Mouse (Mus musculus) forebrain, embryonic 13.5 days (tissue): ENCODE measurements around the gene Tbc1d16. TPM values are rescaled to one million over a fixed set of nuclear protein-coding genes. Genes with fewer than 3 reads are reported as not detected.
"Not testable (repeated sequence)": the region's sequence is repeated elsewhere in the genome, so short reads cannot be mapped to it uniquely, and the experiment has no call there.

Experiments
- ATAC-seq: fragments of 200-750 bp; cut with Nextera tagmentation; 2 replicates; pipeline ENCODE4 v1.8.0; 2017
- H3K27ac ChIP-seq: fragments of 300-500 bp; sonication (generic); 2 replicates; pipeline ENCODE4 v1.5.1; 2015; ENCODE audit warnings: inconsistent platforms, mild to moderate bottlenecking, moderate library complexity
- H3K27me3 ChIP-seq: fragments of 300-500 bp; sonication (generic); 2 replicates; pipeline ENCODE4 v1.6.1; 2015; ENCODE audit warnings: mild to moderate bottlenecking, inconsistent platforms
- H3K36me3 ChIP-seq: fragments of 300-500 bp; sonication (generic); 2 replicates; pipeline ENCODE4 v1.6.1; 2015; ENCODE audit warnings: mild to moderate bottlenecking, inconsistent platforms; ENCODE audit not compliant: poor library complexity, severe bottlenecking
- H3K4me1 ChIP-seq: fragments of 300-500 bp; sonication (generic); 2 replicates; pipeline ENCODE4 v1.6.1; 2015; ENCODE audit warnings: inconsistent platforms
- H3K4me2 ChIP-seq: fragments of 300-500 bp; sonication (generic); 2 replicates; pipeline ENCODE4 v1.6.1; 2015; ENCODE audit warnings: inconsistent platforms, mild to moderate bottlenecking, moderate library complexity
- H3K4me3 ChIP-seq: fragments of 300-500 bp; sonication (generic); 2 replicates; pipeline ENCODE4 v1.5.1; 2015; ENCODE audit warnings: mild to moderate bottlenecking, inconsistent platforms
- H3K9ac ChIP-seq: fragments of 300-500 bp; sonication (generic); 2 replicates; pipeline ENCODE4 v1.6.1; 2015; ENCODE audit warnings: mild to moderate bottlenecking, inconsistent platforms
- H3K9me3 ChIP-seq: fragments of 300-500 bp; sonication (generic); replicated peaks from 2 replicates; pipeline ENCODE4 v1.6.1; 2016; ENCODE audit warnings: inconsistent platforms
- WGBS: fragments of 180-500 bp; shearing (Covaris S2); methylation state at CpG from one replicate; pipeline ENCODE4 v1.1.7; 2015; 5-methylcytosine and 5-hydroxymethylcytosine counted together
- polyA plus RNA-seq: library from polyadenylated mRNA; unstranded; fragments of >200 nt; fragmentation: Nextera tagmentation; extraction: Ambion mirVana; gene quantifications from 2 replicates; pipeline ENCODE4 v1.2.1, GENCODE M21; 2015

Tbc1d16 gene
- polyA plus RNA-seq, 1 experiment from 2014 or later: 45.3 TPM

DNA sequence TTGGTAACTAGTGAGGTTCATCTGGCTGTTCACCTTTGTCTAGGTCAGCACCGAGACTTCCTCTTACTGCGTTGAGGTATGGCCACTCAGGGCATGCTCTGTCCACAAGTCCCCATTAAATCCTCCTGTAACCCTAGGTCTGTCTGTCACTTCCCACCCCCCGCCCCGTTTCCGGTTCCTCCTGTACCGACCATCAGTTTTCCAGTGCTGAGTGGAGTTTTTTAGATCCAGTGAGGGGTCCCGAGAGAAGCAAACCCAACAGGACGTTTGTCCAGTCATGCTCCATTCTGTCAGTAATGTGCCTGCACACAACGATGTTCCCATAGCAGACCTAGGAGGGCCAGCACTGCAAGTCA, 29.9 kb upstream of the Tbc1d16 start:
- no peak for ATAC-seq
- Histone ChIP-seq H3K4me1 (peaks cover 7% of the 10 kb centered on the region), H3K27ac (0 out of 2 replicates have a peak overlapping the region, but pooled peaks have one; percentile 4), H3K36me3 (peaks cover 27% of the 10 kb centered on the region), H3K27me3 (no peaks in the 10 kb centered on the region), H3K4me2 (peak overlapping the region; percentile 49), H3K9me3 (no peaks in the 10 kb centered on the region), H3K9ac (no peak overlapping the region), H3K4me3 (peak overlapping the region; percentile 22)
- 72% methylated on average over 9 of the region's 9 CpGs for WGBS

- H3K4me3 ChIP-seq, H3K9ac ChIP-seq, H3K27me3 ChIP-seq, H3K27ac ChIP-seq, ATAC-seq, H3K9me3 ChIP-seq, H3K4me2 ChIP-seq: not testable (repeated sequence)
- Histone ChIP-seq H3K36me3 (peaks cover 21% of the 10 kb centered on the region), H3K4me1 (peaks cover 22% of the 10 kb centered on the region)
- 88% methylated on average over 5 of the region's 5 CpGs for WGBS
Measured at GRCm38 (mm10) chr11:119256557-119256956, 28.3 kb upstream of the Tbc1d16 start.

- H3K27ac ChIP-seq: no peak overlapping the region; the same call in 1 of the 2 replicates
- peak overlapping the region; percentile 51 for H3K4me2 ChIP-seq
- peak; percentile 72 for ATAC-seq
- H3K36me3 ChIP-seq: peaks cover 11% of the 10 kb centered on the region; the same call in 1 of the 2 replicates
- no peak overlapping the region for H3K9ac ChIP-seq
- no peaks in the 10 kb centered on the region for H3K27me3 ChIP-seq
- H3K4me3 ChIP-seq: peak overlapping the region; percentile 18; the same call in 1 of the 2 replicates
- no peaks in the 10 kb centered on the region for H3K9me3 ChIP-seq
- H3K4me1 ChIP-seq: peaks cover 22% of the 10 kb centered on the region
- 5% methylated on average over 22 of the region's 22 CpGs for WGBS
Measured at GRCm38 (mm10) chr11:119252854-119253541, 24.7 kb upstream of the Tbc1d16 start.

DNA sequence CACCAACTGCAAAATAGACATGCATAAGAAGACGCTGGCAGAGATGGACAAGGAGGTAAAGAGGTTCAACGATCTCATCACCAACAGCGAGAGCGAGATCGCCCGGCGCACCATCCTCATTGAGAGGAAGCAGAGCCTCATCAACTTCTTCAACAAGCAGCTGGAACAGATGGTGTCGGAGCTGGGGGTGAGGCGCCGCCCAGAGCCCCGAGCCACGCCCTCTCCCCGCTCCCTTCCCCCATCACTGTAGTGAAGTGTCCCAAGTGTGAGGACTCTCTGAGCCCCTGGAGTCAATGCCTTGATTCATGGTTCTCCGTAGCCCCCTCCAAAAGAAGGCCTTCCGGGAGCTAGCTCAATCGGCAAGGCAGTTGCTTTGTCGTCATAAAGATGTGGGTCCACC, 22.7 kb upstream of the Tbc1d16 start:
- 80% methylated on average over 17 of the region's 17 CpGs for WGBS
- Histone ChIP-seq H3K4me3 (no peak overlapping the region), H3K36me3 (peaks cover 12% of the 10 kb centered on the region; the same call in 1 of the 2 replicates), H3K4me1 (peaks cover 19% of the 10 kb centered on the region), H3K27ac (no peak overlapping the region), H3K4me2 (no peak overlapping the region), H3K9ac (no peak overlapping the region), H3K27me3 (no peaks in the 10 kb centered on the region), H3K9me3 (no peaks in the 10 kb centered on the region)
- ATAC-seq: no peak

DNA sequence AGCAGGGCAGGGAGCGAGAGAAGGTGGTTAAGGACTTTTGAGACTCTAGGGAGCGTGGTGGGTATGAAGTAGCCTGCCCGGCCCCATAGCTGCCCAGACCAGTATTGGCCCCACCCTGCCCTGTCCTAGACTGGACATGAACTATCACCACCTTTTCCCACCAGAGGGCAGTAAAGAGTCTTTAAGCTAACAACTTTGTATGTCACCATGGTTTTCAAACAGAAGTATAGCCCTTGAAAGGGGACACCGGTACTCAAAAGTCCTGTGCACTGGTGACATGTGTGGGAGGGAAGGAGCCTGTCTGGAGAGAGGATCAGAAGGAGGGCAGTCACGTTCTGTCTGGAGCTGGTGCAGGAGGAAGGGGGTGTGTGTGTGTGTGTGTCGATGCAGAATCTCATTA, 20.7 kb upstream of the Tbc1d16 start:
- Histone ChIP-seq H3K27me3 (no peaks in the 10 kb centered on the region), H3K9me3 (no peaks in the 10 kb centered on the region), H3K4me3 (no peak overlapping the region), H3K9ac (no peak overlapping the region), H3K36me3 (peaks cover 16% of the 10 kb centered on the region), H3K27ac (no peak overlapping the region), H3K4me1 (peaks cover 19% of the 10 kb centered on the region), H3K4me2 (no peak overlapping the region)
- WGBS: 29% methylated on average over 6 of the region's 6 CpGs
- 0 out of 2 replicates have a peak, but pooled peaks have one; percentile 48 for ATAC-seq

DNA sequence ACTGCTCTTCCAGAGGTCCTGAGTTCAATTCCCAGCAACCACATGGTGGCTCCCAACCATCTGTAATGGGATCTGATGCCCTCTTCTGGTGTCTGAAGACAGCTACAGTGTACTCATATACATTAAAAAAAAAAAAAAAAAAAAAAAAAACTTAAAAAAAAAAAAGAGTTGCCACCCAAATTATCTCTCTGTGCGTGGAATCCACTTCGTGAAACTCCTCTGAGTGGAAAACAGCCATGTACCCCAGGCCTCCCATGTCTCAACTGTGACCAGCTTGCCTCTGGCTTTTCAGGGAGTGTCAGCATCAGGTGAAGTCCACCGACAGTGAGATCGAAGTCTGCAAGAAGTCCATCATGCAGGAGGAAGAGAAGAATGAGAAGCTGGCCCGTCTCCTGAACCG, 17.2 kb upstream of the Tbc1d16 start:
- WGBS: 97% methylated on average over 6 of the region's 6 CpGs

GRCm38 (mm10) chr11:119239480-119239879, 11.2 kb upstream of the Tbc1d16 start:
- 91% methylated on average over 12 of the region's 12 CpGs for WGBS
- H3K4me2 ChIP-seq: no peak overlapping the region
- no peaks in the 10 kb centered on the region for H3K9me3 ChIP-seq
- no peak overlapping the region for H3K27ac ChIP-seq
- no peak for ATAC-seq
- no peak overlapping the region for H3K4me3 ChIP-seq
- no peak overlapping the region for H3K9ac ChIP-seq
- peaks cover 61% of the 10 kb centered on the region for H3K36me3 ChIP-seq
- H3K27me3 ChIP-seq: no peaks in the 10 kb centered on the region
- peaks cover 16% of the 10 kb centered on the region for H3K4me1 ChIP-seq

More for the DNA sequence above, 17.2 kb upstream of the Tbc1d16 start:
- peaks cover 39% of the 10 kb centered on the region for H3K36me3 ChIP-seq
- H3K27ac ChIP-seq, ATAC-seq, H3K4me3 ChIP-seq, H3K27me3 ChIP-seq, H3K4me2 ChIP-seq, H3K4me1 ChIP-seq, H3K9ac ChIP-seq, H3K9me3 ChIP-seq: not testable (repeated sequence)

- Histone ChIP-seq H3K9ac (peak overlapping the region; percentile 41; the same call in 1 of the 2 replicates), H3K27ac (0 out of 2 replicates have a peak overlapping the region, but pooled peaks have one; percentile 31), H3K4me1 (peaks cover 16% of the 10 kb centered on the region), H3K9me3 (no peaks in the 10 kb centered on the region), H3K4me2 (peak overlapping the region; percentile 47), H3K36me3 (peaks cover 62% of the 10 kb centered on the region), H3K4me3 (peak overlapping the region; percentile 24), H3K27me3 (no peaks in the 10 kb centered on the region)
- 11% methylated on average over 11 of the region's 11 CpGs for WGBS
- peak; percentile 52; the same call in 1 of the 2 replicates for ATAC-seq
Measured at GRCm38 (mm10) chr11:119238305-119238721, 10.0 kb upstream of the Tbc1d16 start.

- Histone ChIP-seq H3K36me3 (peaks cover 56% of the 10 kb centered on the region), H3K4me3 (peak overlapping the region; percentile 24)
- WGBS: 35% methylated on average over 20 of the region's 20 CpGs
Measured at GRCm38 (mm10) chr11:119237568-119238304, 9.4 kb upstream of the Tbc1d16 start.

DNA sequence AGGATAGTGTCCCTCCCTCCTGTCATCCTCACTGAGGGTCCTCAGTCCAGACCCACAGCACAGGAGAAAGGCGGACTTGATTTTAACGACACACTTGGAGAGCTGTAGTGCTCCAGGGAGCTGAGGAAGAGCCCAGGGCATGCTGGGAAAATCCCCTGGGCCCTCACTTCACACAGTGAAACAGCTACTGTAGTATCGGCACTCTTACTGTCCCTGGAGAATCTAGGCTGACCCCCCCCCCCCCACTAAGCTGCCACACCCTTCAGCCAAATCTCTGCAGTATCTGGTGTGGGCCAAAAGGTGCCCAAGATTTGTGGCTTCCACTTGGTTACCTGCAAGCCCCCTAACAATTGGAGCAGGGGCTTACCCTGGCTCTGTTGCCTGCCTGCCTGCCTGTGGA, 8.7 kb upstream of the Tbc1d16 start:
- 47% methylated on average over 3 of the region's 3 CpGs for WGBS
- Histone ChIP-seq H3K27me3 (no peaks in the 10 kb centered on the region), H3K4me2 (no peak overlapping the region), H3K4me1 (peaks cover 16% of the 10 kb centered on the region), H3K36me3 (peaks cover 54% of the 10 kb centered on the region), H3K4me3 (no peak overlapping the region), H3K9me3 (no peaks in the 10 kb centered on the region), H3K27ac (no peak overlapping the region), H3K9ac (no peak overlapping the region)
- ATAC-seq: no peak

More at GRCm38 (mm10) chr11:119237568-119238304, 9.4 kb upstream of the Tbc1d16 start:
- ATAC-seq: peak; percentile 44
- peak overlapping the region; percentile 6; the same call in 1 of the 2 replicates for H3K9ac ChIP-seq
- H3K9me3 ChIP-seq: no peaks in the 10 kb centered on the region
- peaks cover 16% of the 10 kb centered on the region for H3K4me1 ChIP-seq
- H3K27ac ChIP-seq: no peak overlapping the region
- peak overlapping the region; percentile 47 for H3K4me2 ChIP-seq
- no peaks in the 10 kb centered on the region for H3K27me3 ChIP-seq

- Histone ChIP-seq H3K4me2 (no peak overlapping the region), H3K9me3 (no peaks in the 10 kb centered on the region), H3K9ac (no peak overlapping the region), H3K4me1 (peaks cover 16% of the 10 kb centered on the region), H3K4me3 (no peak overlapping the region), H3K36me3 (peaks cover 59% of the 10 kb centered on the region), H3K27me3 (no peaks in the 10 kb centered on the region), H3K27ac (no peak overlapping the region)
- WGBS: 36% methylated on average over 8 of the region's 8 CpGs
- ATAC-seq: no peak
Measured at GRCm38 (mm10) chr11:119236354-119236753, 8.1 kb upstream of the Tbc1d16 start.

GRCm38 (mm10) chr11:119235596-119235995, 7.3 kb upstream of the Tbc1d16 start:
- no peak for ATAC-seq
- Histone ChIP-seq H3K9ac (no peak overlapping the region), H3K4me2 (no peak overlapping the region), H3K36me3 (peaks cover 52% of the 10 kb centered on the region), H3K9me3 (no peaks in the 10 kb centered on the region), H3K27ac (no peak overlapping the region), H3K27me3 (no peaks in the 10 kb centered on the region), H3K4me3 (no peak overlapping the region), H3K4me1 (peaks cover 16% of the 10 kb centered on the region)
- 88% methylated on average over 4 of the region's 4 CpGs for WGBS
